Mouse (Mus musculus) urinary bladder, postnatal 14 days (tissue): Measurements from ENCODE around the gene Syt14.

ENCODE experiments used
- DNase-seq: peaks from one replicate; pipeline ENCODE4 v3.0.0; 2021; ENCODE audit warnings: low spot score

Syt14 gene

DNA sequence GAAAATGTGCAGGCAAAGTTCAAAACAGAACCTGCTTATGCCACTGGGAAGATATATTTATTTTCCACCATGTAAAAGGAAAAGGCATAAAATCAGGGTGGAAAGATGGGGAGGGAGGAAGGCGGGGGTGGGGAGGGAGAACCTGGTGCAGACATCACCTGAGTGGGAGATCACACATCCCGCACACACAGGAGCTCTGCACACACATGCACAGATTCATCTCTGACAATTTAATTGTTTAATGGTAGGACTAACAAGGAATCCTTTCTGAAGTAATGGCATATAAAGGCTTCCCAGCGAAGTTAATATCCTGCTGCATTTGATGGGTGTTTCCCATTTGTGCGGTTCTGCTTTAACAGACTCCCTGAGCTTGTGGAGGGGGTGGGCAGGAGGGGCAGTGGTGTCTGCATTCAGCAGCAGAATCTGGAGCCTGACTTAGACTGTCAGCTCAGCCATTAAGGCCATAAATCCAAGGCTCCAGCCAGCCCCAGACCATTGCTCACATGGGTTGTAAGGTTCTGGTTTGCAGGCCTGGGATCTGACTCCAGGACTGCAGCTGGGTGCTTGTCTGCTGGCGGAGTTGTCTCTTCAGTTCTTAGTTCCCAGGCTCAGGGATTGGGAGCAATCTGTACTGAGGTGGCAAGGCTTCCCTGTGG, 174.1 kb downstream of the Syt14 start:
- DNase-seq: no peak

DNA sequence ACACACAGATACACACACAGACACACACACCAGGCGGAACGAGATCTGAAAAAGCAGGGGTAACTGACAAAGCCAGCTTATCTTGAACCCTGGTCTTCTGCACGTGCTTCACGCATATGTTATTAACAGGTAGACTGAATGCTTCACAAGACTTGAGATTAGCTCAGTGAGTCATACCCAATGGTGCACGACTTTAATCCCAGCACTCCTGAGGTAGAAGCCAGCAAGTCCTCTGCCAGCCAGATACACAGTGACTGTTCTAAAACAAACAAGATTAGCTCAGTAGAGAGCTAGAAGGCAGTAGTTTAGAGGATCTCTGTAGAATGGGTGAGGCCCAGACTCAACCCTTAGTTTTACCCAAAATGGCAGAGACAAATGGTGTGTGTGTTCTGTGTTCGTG, 175.3 kb downstream of the Syt14 start:
- DNase-seq: no peak

DNA sequence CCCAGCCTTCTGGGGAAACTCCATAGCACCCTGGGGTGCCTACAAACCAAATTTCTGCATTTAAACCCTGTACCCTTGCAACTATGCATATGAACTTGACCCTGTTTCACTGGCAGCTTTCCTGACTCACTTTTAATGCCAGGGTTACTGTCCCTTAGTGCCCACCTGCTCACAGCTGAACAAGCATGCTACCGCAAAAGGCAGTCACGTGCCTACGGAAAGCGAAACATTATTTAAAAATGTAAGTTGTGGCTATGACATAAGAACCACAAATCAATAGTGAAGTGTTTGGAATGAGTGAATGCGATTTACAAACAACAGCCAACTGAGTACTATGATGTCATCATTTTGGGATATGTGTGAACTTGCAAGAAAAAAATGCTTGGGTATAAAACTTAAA, 178.0 kb downstream of the Syt14 start:
- no peak for DNase-seq

DNA sequence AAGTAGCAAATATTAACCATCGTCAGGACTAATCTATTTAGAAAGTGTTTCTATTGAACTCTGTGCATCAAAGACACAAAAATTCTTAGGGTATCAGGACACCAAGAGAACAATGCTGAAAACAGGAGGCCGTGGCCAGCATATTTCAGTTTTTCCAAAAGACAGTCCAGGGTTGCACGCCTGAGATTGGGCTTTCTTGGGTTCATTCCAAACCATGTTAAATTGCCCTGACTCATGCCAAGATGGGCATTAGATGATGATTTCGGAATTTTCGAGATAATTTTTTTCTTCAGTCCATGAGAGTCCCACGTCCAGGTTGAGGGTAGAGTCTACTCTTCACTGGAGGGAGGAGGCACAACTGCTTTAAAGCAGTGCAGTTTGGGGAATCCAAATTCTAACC, 178.6 kb downstream of the Syt14 start:
- DNase-seq: no peak

DNA sequence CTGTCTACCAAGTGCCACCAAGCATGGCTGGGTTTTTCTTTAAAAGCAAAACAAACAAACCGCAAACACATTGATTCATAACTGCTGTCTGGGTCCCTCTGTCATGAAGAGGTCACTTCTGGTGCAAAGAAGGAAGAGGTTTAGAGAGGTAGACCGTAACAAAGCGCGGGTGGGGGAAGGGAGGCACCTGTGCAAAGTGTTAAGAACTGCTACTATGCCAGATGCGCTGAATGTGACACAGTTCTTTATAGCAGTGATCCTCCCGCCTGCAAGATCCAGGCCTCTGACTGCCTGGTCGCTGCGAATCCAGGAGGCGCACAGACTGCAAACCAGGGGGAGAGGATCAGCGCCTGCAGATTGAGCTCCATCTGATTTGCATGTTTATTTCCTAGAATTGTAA, 179.2 kb downstream of the Syt14 start:
- peak; percentile 13 for DNase-seq

DNA sequence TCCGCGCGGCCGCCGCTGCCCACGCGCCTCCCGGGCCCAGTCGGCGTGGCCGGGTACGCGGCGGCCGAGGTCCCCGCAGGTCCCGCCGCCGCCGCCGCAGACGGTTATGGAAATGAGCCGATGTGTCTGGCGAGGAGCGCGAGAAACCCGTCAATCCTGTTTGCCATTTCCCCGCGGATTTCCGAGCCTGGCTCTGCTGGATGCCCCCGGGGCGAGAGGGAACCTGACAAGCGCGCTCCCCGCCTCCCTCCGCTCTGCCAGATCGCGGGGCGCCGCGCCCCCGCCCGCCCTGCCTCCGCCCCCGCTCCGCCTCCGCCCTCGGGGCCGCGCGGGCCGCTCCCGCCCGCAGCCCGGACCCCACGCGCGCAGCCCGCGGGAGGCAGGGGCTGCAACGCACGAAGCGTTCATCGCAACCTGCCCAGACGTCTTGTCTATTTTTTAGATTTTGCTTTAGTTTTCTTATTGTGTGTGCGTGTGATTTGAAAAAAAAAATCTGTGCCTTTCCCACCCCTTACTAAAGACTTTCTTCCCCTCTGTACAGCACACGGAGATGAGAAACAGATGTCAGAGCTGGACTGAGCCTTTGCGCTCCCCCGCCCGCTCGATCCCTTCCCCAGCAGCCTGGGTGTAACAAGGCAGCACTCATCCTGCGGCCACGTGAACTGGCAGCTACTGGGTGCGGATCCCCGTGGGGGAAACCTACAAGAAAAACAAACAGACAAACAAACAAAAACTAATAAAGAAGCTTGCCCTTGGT, 179.9 kb downstream of the Syt14 start, which contains the start of gene Sertad4:
Sertad4 (minus strand) TSS at position 283 of the 757 bp plus-strand sequence.
- DNase-seq: peak; percentile 83

DNA sequence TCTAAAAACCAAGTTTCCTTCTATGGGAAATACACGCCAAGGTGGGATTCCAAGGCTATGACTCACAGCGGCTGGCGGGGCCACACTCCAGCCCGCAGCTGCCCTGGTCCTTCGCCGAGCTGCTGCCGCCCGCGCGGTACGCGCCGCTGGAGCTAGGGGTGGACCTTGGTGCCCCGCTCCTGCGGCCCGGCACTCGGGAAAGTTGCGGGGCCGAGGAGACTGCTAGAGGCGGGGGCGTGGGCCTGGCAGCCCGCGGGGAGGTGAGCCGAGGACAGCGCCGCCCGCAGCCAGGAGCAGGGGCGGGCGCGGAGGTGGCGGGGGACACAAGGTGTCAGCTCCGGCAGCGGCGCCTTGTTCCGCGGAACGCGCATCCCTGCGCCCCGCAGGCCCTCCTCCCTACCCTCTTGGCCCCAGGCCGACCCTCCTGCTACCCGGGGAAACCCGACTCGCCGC, 180.7 kb downstream of the Syt14 start:
- DNase-seq: peak; percentile 77

DNA sequence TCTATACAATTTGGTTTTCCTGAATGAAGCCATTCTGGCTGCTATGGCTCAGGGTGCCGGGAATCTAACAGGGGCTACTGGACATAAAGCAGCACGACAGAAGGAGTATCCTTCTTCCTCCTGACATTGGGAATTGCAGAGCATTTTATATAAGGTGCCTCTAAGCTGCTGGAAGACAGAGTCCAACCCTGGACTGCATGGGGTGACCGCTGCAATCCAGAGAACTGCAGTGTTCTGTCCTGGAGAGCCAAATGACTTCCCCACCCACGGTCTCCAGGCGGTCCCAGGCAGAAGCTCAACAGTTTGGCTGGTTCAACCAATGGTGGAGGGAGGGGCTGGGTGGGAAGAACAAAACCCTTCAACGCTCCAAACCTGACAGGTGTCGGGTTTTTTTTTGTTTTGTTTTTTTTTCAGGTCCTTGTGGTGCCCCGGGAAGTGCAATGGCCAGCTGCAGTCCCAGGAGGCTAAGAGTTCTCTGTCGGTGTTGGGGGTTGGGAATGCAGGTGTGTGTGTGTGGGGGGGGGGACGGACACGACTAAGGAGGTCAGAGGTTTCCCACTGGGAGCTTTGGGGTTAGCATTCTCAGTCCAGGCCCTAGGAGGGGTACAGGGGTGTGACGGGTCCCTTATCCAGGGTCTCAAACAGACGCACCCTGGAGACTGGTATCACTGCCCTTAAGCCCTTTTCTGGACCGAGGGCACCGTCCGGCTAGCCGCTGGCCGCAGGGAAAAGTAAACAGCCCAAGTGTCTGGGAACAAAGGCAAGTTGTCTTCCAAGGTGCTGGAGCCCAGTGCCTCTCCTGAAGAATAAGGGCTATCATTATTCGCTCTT, 181.4 kb downstream of the Syt14 start:
- DNase-seq: peak; percentile 9

DNA sequence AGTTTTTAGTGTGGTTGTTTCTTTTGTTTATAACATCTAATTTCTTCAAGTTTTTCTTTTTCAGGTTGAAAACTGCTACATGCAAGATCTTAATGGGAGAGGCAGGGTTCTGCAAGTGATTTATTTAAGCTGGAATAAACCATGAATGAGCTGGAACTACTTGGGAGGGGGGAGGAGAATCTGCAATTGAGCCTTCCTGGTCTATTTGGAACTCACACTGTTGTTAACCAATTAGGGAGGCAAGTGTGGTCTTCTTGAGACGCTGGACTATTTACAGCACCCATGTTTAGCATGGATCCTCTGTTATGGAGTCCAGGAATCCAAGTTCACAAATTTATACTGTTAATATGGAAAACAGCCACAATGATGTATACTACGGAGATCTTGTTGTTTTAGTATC, 182.1 kb downstream of the Syt14 start:
- no peak for DNase-seq

DNA sequence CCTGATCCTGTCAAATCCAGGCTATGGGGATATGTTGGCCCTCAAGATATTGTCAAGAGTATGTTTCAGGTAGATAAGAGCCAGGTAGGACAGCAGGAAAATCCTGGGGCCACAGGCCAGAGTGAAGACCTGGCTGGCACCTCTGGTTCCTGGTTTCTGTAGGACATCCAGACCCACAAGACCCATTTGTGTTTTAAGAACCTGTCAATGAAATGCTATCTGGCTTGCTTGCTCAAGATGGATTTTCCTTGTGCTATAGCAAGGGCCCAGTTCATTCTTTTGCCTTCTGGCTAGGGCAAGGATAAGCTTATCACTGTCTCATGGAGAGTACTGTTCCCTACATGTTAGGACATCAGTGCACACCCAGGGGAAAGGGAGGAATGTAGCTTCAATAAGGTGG, 183.5 kb downstream of the Syt14 start:
- DNase-seq: no peak

DNA sequence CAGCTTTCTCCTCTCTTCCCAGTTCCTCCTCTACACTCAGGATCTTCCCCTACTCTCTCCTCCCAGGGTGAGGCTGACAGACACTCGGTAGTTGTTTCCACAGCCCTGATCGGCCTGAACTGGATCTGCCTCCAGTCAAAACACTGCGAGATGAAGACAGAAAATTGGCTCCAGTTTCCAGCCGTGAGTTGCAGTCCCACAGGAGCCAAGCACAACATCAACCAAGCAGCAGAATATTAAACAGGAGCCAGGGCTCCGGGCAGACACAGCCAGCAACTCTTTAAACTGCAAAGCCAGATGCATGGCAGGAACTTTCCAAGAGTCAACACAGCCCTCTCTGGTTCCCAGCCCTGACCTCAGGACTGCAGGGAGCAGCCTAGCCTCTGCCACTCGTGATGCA, 183.9 kb downstream of the Syt14 start:
- peak; percentile 37 for DNase-seq

DNA sequence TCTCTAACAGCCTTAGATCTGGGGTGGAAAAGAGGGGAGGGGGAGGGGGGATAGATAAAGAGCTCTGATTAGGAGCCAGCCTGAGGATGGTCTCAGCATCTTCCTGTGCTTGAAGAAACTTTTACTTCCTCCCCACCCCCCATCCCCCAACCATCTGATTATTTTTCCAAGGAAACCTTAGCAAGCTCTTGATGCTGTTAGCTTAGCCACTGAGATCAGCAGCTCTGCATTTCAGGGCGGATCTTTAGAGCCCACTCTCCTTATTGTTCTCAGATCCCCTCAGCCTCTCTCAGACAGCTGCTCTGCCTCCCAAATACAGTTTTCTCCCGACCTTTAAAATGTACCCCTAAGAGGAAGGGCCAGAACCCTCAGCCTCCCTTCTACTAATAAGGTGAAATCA, 184.4 kb downstream of the Syt14 start:
- DNase-seq: no peak

DNA sequence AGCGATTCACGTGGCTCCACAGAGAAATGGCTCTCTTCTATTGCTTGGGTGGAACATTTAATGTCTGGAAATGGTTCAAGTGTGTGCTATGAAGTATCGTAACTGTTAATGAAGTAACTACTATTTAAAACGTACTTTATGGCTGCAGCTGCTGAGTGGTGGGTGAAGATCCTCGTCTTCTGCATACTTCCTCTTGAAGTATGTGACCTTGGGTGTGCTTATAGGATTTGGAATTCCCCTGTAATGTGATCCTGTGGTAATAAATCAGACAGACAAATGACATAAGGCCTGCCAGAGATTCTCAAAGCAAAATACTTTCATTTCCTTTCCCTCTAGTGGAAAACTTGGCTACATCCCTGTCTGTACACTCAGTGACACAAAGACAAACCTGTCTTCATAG, 186.0 kb downstream of the Syt14 start:
- no peak for DNase-seq

DNA sequence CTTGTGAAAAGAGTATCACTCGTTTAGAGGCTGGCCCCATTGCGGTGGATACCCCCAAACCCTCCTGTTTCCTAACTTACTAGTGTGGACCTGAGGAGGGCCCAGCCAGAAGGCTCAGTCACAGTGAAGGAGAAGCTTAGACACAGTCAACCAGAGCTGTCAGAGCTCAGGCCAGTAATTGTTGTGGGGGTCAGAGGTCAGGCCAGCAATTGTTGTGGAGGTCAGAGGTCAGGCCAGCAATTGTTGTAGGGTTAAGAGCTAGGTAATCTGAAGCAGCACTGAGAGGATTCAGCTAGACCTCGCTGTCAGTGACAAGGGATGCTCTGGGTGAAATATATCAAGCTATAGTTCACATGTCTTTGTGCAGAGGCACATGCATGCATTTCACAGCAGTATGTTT, 188.3 kb downstream of the Syt14 start:
- DNase-seq: no peak
